Mouse (Mus musculus): ENCODE data around the gene Sike1. TPM values are rescaled to one million over a fixed set of nuclear protein-coding genes. Genes with fewer than 3 reads are reported as not detected.

Gene Sike1
- 52.3 and 61.8 TPM in 2 replicates for total RNA-seq (2023)

GRCm38 (mm10) chr3:102995605-102996321, at the start of gene Sike1:
Gene Sike1, plus strand, starts transcription at chr3:102995708.

DNA sequence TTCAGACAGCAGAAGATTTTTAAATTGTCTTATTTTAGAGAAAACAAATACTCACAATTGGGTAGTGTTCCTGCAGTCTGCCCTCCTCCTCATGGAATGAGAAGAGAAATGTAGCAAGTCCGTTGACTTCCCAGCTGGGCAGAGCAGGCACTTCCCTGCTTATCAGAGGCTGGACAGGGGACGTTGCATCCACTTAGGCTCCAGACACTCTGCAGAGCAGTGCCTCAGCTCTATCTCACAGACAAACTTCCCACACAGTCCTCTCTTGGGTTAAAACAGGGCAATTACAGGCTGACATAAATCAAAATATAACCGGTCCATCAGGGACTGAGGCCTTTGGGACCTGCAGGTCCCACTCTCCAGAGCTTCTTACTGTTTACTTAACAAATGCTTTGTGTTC, 31.5 kb upstream of the Sike1 start, which contains the start of gene Nr1h5:
Gene Nr1h5, minus strand, starts transcription at position 101 of the 400 bp plus-strand sequence.

DNA sequence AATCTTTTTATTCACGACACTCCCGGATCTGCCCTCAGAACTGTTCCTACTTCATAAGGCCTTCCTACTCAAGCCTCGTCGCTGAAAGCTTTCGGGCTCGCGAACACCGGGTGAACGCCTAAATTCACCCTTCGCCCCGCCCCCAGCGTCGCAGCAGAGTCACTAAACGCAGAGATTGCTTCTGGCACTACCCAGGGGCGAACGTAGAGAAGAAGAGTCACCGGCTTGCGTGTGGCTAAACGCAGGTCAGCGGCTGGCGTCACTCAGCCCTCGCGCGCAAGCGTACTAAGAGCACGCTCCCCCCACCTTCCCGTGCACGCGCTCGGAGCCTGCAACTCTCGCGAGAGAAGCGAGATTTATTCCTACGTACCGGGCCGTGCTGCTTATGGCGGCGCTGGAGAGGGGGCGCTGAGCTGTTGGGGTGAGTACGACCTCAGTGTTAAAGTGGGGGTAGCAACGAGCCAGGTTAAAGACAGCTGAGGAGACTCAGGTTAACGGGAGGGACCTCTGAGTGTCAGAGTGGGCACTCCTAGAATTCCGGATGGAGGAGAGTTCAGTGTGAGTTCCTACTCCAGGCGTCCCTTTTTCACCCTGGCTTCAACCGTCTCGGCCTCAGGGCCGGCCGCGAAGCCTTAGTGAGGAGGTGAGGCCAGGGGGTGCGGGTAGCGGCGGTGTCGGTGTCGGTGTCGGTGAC, 24.9 kb downstream of the Sike1 start, which contains the start of gene Csde1:
Gene Csde1, plus strand, starts transcription at position 178 of the 694 bp plus-strand sequence.

Other genes starting within 250 kb of the Sike1 start
- not detected in 2 replicates for gene Tshb, start 213.0 kb upstream of the Sike1 start, total RNA-seq (2023)
- not detected in 2 replicates for gene Sycp1, start 59.6 kb upstream of the Sike1 start, total RNA-seq (2023)
- not detected in 2 replicates for gene Nr1h5, start 31.6 kb upstream of the Sike1 start, total RNA-seq (2023)
- 340 and 411 TPM in 2 replicates for gene Csde1, start 24.7 kb downstream of the Sike1 start, total RNA-seq (2023)
- gene Nras, start 62.6 kb downstream of the Sike1 start, total RNA-seq (2023) = 98.0 and 115 TPM in 2 replicates
- gene Ampd1, start 78.3 kb downstream of the Sike1 start, total RNA-seq (2023) = not detected in 2 replicates
- gene Dennd2c, start 106.9 kb downstream of the Sike1 start, total RNA-seq (2023) = 0.75 and 1.5 TPM in 2 replicates
- gene Bcas2, start 175.9 kb downstream of the Sike1 start, total RNA-seq (2023) = 32.9 and 33.2 TPM in 2 replicates